Mouse (Mus musculus) midbrain, embryonic 11.5 days (tissue): ENCODE measurements around the gene Ets2. TPM values are rescaled to one million over a fixed set of nuclear protein-coding genes. Genes with fewer than 3 reads are reported as not detected.

ENCODE experiments used
- ATAC-seq: fragments of 200-750 bp; cut with Nextera tagmentation; 2 replicates; pipeline ENCODE4 v1.8.0; 2017; ENCODE audit warnings: moderate TSS enrichment, moderate library complexity; ENCODE audit not compliant: low FRiP score
- DNase-seq: peaks from one replicate; pipeline ENCODE4 v3.0.0; 2015; ENCODE audit warnings: low spot score; ENCODE audit errors: missing footprints
- H3K27ac ChIP-seq: fragments of 300-500 bp; sonication (generic); 2 replicates; pipeline ENCODE4 v1.5.1; 2014; ENCODE audit warnings: low read depth, low read length
- H3K27me3 ChIP-seq: fragments of 300-500 bp; sonication (generic); 2 replicates; pipeline ENCODE4 v1.6.1; 2014; ENCODE audit warnings: mild to moderate bottlenecking, low read length, moderate library complexity, mixed read lengths; ENCODE audit not compliant: control insufficient read depth, insufficient read depth
- H3K36me3 ChIP-seq: fragments of 300-500 bp; sonication (generic); 2 replicates; pipeline ENCODE4 v1.6.1; 2014; ENCODE audit warnings: mild to moderate bottlenecking, low read length, moderate library complexity, mixed read lengths; ENCODE audit not compliant: control insufficient read depth, insufficient read depth
- H3K4me1 ChIP-seq: fragments of 300-500 bp; sonication (generic); 2 replicates; pipeline ENCODE4 v1.6.1; 2014; ENCODE audit warnings: low read length; ENCODE audit not compliant: control insufficient read depth, insufficient read depth
- H3K4me2 ChIP-seq: fragments of 300-500 bp; sonication (generic); 2 replicates; pipeline ENCODE4 v1.6.1; 2014; ENCODE audit warnings: mild to moderate bottlenecking, moderate library complexity
- H3K4me3 ChIP-seq: fragments of 300-500 bp; sonication (generic); 2 replicates; pipeline ENCODE4 v1.5.1; 2014; ENCODE audit warnings: low read depth, low read length
- H3K9ac ChIP-seq: fragments of 300-500 bp; sonication (generic); 2 replicates; pipeline ENCODE4 v1.6.1; 2014; ENCODE audit warnings: low read length
- H3K9me3 ChIP-seq: fragments of 300-500 bp; sonication (generic); 2 replicates; pipeline ENCODE4 v1.6.1; 2016; ENCODE audit warnings: low read length; ENCODE audit not compliant: control insufficient read depth
- WGBS: fragments of 180-500 bp; shearing (Covaris S2); extraction: QIAGEN DNeasy Blood & Tissue Kit; methylation state at CpG from one replicate; pipeline ENCODE4 v1.1.7; 2014; 5-methylcytosine and 5-hydroxymethylcytosine counted together
- polyA plus RNA-seq: library from polyadenylated mRNA; unstranded; fragments of >200 nt; fragmentation: Nextera tagmentation; extraction: Ambion mirVana; gene quantifications from 2 replicates; pipeline ENCODE4 v1.2.1, GENCODE M21; 2014

Gene Ets2
- polyA plus RNA-seq, 1 experiment from 2014 or later: 13.7 TPM

DNA sequence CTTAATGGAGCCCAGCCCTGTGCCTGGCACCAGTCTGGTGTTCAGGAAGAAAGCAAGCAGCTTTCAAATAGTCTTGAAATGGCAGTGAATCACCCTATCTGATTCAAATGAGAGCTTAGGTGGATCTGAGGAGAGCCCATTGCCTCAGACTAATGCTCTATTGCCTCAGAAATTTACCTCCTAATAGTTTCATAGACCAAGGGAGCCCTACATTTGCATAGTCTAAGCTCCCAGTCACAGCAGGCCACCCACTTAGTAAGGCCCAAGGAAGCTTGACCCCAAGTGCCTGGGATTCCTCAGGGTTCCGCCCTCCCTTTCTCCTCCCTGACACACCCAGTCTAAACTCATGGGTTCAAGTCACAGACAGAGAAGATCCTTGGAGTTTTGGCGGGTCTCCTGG is 65.4 kb downstream of the Ets2 start:
- WGBS: 66% methylated on average over 2 of the region's 2 CpGs
- no peaks in the 10 kb centered on the region for H3K36me3 ChIP-seq
- ATAC-seq (no peak), DNase-seq (no peak)
- no peak overlapping the region for H3K27ac ChIP-seq
- no peak overlapping the region for H3K4me2 ChIP-seq
- H3K27me3 ChIP-seq: no peaks in the 10 kb centered on the region
- H3K9ac ChIP-seq: no peak overlapping the region
- no peaks in the 10 kb centered on the region for H3K9me3 ChIP-seq
- H3K4me3 ChIP-seq: no peak overlapping the region
- no peaks in the 10 kb centered on the region for H3K4me1 ChIP-seq

DNA sequence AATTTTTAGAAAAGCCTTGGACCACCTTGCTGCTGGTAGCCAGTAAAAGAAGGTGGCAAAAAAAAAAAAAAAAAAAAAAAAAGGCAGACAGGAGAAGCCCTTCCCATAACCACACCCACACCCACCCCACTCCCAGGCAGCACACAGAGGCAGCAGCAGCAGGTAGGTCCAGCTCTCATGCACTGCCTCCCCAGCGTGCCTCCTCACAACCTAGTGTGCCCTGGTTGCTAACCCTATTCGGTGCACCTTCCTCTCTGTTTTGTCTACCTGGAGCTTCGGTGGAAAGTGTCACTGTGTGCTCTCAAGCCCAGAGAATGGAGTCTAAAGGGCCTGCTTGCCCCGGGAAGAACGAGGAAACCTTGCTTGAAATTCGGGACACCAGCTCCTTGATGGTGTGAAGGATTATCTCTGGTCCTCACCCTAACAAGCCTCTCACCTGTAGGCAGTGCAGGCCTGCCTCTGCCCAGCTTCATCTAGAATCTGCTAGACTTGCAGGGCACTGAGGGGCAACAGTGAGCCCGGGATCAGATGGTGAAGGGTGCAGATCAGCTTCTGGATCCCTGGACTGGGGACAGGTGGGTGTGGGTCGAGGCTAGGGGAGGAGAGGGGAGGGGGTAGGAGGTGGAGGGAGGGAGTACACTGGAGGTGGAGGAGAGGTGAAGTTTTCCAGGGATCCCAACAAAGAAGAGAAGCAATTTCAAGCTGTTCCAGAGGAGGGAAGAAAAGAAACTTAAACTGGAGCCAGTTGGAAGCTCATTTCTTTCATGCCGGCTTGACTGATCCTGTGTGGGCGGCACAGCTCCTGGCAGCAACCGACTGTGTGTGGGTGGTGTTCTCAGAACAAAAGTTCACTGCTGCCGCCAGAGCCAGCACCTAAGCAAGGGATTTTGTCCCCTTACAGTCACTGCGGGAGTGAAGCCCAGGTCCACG is 67.5 kb downstream of the Ets2 start:
- no peak overlapping the region for H3K9ac ChIP-seq
- DNase-seq (no peak), ATAC-seq (no peak)
- H3K4me3 ChIP-seq: no peak overlapping the region
- H3K4me1 ChIP-seq: no peaks in the 10 kb centered on the region
- H3K27me3 ChIP-seq: no peaks in the 10 kb centered on the region
- H3K36me3 ChIP-seq: no peaks in the 10 kb centered on the region
- H3K27ac ChIP-seq: no peak overlapping the region
- 47% methylated on average over 14 of the region's 14 CpGs for WGBS
- no peak overlapping the region for H3K4me2 ChIP-seq
- H3K9me3 ChIP-seq: no peaks in the 10 kb centered on the region

DNA sequence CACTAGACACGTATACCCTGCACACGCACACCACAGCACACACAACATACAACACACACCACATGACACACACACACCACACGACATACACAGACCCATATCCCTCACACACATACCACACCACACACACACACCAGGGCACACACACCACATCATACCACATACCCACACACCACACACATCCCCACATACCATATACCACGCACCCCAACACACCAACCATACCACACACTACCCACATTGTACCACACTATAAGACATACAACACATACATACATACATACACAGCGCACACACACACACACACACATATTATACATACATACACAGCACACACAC is 68.1 kb downstream of the Ets2 start:
- 93% methylated on average over 5 of the region's 5 CpGs for WGBS
- Histone ChIP-seq H3K27ac (no peak overlapping the region), H3K36me3 (no peaks in the 10 kb centered on the region), H3K9ac (no peak overlapping the region), H3K4me1 (no peaks in the 10 kb centered on the region), H3K4me2 (no peak overlapping the region), H3K27me3 (no peaks in the 10 kb centered on the region), H3K9me3 (no peaks in the 10 kb centered on the region), H3K4me3 (no peak overlapping the region)
- no peak for ATAC-seq
- no peak for DNase-seq

DNA sequence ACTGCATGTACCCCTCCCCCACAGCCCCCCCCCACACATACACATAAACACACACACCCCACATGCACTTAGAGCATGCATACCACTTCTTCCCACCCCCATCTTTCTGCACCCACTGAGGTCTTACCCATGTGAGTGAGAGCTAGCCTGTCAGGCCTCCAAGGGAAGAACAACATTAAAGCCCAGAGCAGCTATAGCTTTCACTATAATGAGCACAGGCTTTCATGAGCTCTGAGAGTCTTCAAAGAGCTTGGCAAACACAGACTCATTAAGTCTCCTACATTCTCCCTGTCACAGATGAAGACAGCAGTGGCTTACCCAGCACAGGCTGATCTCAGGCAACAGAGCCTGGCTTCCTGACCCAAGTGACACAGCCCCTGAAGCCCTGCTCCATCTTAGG is 68.5 kb downstream of the Ets2 start:
- no peaks in the 10 kb centered on the region for H3K27me3 ChIP-seq
- no peak overlapping the region for H3K9ac ChIP-seq
- H3K9me3 ChIP-seq: no peaks in the 10 kb centered on the region
- no peak overlapping the region for H3K27ac ChIP-seq
- H3K4me1 ChIP-seq: no peaks in the 10 kb centered on the region
- H3K4me3 ChIP-seq: no peak overlapping the region
- no peaks in the 10 kb centered on the region for H3K36me3 ChIP-seq
- H3K4me2 ChIP-seq: no peak overlapping the region
- no peak for DNase-seq
- no peak for ATAC-seq

Other genes starting within 250 kb of the Ets2 start
- 1.1 and 2.6 TPM in 2 replicates for gene Erg, start 115.5 kb upstream of the Ets2 start, polyA plus RNA-seq